Mouse (Mus musculus): ENCODE results near the gene 4930432K21Rik.

4930432K21Rik gene

DNA sequence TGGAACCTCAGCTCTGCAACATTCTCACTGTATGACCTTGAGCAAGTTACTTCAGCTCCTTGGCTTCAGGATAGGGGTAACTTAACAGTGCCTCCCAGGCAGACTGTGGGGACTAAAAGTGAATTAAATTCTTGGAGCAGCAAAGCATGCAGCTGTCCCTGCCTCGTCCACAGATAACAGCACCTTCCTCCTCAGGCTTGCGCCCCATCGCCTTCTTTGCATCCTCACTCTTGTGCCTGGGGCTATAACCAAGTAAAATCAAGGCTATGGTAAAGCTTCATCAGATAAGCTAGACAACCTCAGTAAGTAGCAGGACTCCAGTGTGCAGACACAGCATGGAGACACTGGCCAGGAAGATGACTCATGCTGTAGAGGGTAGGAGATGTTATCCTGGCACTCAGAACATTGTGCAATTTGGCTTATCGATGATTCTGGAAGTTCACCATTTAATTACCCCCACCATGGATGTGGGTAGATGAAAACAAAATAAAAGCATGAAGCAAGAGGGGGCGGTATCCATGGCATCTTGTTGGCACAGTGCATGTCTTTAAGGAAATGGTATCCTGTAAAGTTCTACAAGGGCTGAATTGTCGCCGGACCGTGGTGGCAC lies 3.1 kb upstream of the 4930432K21Rik start:
- in situ Hi-C loops (cut with MboI, MseI) = no loop called here

DNA sequence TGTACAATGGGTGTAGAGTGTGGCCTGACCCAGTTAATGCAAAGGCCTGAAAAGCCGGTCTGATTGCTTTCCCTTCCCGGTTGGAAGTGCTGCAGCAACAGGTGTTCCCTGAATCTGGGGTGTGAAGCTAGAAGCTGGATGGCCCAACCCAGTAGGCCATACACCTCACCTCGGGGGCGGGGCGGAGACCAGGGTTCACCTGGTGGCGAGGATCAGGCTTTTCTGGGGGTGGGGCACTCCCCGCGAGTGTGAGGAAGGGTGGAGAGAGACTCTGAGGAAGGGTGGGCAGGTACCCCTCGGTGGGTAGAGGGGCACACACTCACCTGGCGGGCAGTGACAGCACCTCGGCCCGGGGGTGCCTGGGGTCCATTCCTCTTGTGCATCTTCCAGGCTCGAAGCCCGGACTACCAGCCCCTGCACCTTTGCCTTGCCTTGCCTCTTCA lies 480 bp upstream of the 4930432K21Rik start:
- in situ Hi-C loops (cut with MboI, MseI) = no loop called here

DNA sequence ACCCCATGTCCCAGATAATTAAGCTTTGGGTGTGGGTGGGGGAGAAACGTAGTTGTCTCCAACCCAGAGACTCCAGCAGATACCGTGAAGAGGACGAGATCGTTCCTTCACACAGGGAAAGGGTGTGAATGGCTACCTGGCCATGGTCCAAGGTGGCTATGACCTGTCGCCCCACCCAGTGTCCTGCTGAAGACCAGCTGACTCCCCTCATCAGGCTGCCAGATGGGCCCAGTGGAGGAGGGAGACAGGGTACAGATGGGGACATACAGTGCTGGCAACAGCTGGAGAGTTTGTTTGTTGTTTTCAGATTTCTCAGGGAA lies 666 bp downstream of the 4930432K21Rik start:
- in situ Hi-C loops (cut with MboI, MseI) = no loop called here

- in situ Hi-C loops (cut with MboI, MseI) = no loop called here
These were observed 1.4 kb downstream of the 4930432K21Rik start for GRCm38 (mm10) chr8:84149181-84149580.

DNA sequence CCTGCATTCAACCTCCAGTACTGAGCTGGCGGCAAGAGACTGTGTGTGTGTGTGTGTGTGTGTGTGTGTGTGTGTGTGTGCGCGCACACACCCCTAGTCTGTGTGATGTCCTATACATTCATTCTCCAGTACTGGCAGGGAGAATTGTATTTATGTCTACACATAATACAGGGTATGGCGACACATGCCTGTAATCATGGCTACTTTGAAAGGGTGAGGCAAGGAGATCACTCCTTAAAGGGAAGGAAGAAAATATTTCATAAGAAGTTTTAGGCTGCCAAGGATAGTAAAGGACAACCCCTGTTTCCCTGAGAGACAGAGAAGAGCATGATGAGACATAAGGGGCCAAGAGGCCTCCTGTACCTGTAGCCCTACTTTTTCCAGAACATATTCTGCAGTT lies 9.8 kb downstream of the 4930432K21Rik start:
- in situ Hi-C loops (cut with MboI, MseI) = no loop called here

- in situ Hi-C loops (cut with MboI, MseI) = loop anchor here (10.0 kb wide), 2 partner anchors 187 to 597 kb away; no protein-coding TSS in a partner anchor
These were observed 19.9 kb downstream of the 4930432K21Rik start for GRCm38 (mm10) chr8:84167696-84168095.

DNA sequence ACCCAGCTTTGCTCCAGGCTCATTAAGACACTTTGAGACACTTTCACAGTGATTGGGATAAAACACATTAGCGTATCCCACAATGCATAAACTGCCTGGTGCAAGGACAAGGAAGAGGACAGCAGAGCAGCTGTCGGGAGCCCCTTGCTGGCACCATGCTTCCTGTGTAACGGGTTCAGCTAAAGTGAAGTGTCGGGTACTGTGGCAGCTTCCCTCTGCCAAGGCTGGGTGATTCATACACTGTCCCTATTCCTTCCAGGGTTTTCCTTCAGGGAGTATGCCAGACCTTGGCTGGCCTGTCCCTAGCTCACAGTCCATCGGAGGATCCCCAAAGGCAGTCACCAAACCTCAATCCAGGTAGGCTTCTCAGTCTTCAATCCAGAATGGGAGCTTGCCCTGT lies 22.3 kb downstream of the 4930432K21Rik start:
- in situ Hi-C loops (cut with MboI, MseI) = no loop called here

- in situ Hi-C loops (cut with MboI, MseI) = no loop called here
These were observed 26.0 kb downstream of the 4930432K21Rik start for GRCm38 (mm10) chr8:84173861-84174260.

GRCm38 (mm10) chr8:84176560-84176959 lies 28.7 kb downstream of the 4930432K21Rik start:
- in situ Hi-C loops (cut with MboI, MseI) = no loop called here

- in situ Hi-C loops (cut with MboI, MseI) = no loop called here
These were observed 29.6 kb downstream of the 4930432K21Rik start for GRCm38 (mm10) chr8:84177405-84177804.

GRCm38 (mm10) chr8:84178592-84178991 lies 30.8 kb downstream of the 4930432K21Rik start:
- in situ Hi-C loops (cut with MboI, MseI) = no loop called here

DNA sequence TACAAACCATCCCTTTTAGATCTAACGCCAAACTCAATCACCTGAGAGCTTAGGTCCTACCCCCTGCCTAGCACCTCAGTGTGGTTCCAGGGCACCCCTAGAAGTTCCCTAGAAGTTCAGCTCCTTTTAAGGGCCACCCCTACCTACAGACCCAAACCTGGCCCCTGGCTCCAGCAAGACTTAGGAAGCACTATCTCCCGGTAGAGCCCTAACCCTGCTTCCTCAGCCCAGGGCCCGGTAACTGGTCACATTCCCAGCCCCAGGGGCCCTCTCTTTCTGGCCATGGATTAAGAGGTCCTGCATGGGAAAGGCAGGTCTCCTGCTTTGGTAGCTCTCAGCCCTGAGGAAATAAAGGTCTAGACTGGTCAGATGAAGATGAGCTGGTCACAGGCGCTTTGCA lies 32.1 kb downstream of the 4930432K21Rik start:
- in situ Hi-C loops (cut with MboI, MseI) = no loop called here

- in situ Hi-C loops (cut with MboI, MseI) = no loop called here
These were observed 32.8 kb downstream of the 4930432K21Rik start for GRCm38 (mm10) chr8:84180530-84181190.

GRCm38 (mm10) chr8:84182833-84183232 lies 35.0 kb downstream of the 4930432K21Rik start:
- in situ Hi-C loops (cut with MboI, MseI) = no loop called here

DNA sequence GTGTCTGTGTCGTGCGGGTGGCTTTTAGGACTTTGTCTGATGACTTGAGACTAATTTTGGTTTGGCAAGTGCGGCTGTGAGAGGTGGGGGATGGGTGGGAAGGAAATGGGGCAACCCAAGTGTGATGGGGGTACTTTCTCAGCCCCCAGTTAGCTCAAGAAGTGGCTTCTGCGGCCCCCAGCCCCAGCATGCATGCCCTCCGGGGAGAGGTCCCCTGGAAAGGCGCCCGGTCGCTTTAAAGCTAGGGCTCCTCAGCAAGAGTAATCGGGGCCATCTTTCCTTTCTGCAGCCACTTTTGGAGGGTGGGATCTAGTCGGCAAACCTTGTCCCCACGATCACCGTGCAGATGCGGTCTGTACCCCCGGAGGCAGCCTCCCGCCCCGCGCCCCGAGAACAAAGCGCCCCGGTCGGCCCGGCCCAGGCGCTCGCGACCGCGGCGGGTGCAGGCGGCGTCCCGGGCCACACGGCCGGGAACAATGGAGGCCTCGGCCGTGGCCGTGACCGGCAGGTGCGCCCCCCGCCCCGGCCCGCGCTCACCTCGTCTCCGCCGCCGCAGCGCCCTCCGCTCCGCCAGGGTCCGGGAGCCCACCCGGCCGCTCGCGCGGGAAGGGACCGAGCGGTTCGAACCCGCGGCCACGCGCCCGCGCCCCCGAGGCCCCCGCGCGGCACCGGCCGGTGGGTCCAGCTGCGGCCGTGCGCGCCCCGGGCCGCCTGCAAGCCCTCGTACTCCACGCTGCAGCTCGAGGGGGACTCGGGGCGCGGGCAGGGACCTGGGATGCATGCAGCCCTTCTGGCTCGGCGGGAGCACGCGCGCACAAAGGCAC lies 35.6 kb downstream of the 4930432K21Rik start:
- in situ Hi-C loops (cut with MboI, MseI) = no loop called here

- in situ Hi-C loops (cut with MboI, MseI) = no loop called here
These were observed 36.5 kb downstream of the 4930432K21Rik start for GRCm38 (mm10) chr8:84184085-84185043.

- in situ Hi-C loops (cut with MboI, MseI) = no loop called here
These were observed 37.3 kb downstream of the 4930432K21Rik start, which contains the start of gene Nanos3 for GRCm38 (mm10) chr8:84185117-84185516. Gene Nanos3 (minus strand): TSS chr8:84185217.

DNA sequence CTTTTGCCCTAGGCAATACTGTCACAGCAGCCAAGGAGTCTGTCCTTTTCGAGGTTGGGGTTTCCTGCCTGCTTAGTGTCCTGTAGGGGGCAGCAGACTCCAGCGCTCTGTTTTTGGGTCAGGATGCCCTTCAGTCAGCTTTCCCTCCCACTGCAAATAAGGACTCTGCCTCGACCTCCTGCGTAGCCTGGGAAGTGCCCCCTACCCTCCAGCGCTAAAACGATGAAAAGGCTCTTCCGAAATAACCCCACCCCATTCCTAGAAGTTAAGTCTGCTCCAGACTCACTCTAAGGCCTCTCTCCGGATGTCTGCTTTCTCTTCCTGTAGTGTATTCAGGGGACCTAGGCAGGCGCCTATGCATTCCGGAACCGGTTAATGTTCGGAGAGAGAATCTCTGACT lies 38.7 kb downstream of the 4930432K21Rik start:
- in situ Hi-C loops (cut with MboI, MseI) = no loop called here

- in situ Hi-C loops (cut with MboI, MseI) = no loop called here
These were observed 39.4 kb downstream of the 4930432K21Rik start for GRCm38 (mm10) chr8:84187065-84187755.

DNA sequence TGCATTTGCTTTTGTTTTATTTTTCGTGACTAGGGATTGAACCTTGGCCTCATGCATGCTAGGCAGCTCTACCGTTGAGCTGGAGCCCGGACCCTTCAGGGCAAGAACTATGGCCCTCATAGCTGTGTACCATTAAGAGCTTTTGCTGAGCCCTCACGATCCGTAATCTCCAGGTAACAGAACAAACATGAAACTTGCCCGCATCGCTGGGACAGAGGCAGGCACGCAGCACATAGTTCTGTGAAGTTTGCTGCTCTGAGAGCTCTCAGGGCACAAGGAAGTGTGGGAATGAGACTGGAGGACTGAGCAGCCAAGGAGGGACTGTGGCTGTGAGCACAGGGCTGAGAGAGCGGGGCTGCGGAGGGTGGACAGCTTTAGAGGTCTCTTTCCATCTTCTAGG lies 40.8 kb downstream of the 4930432K21Rik start:
- in situ Hi-C loops (cut with MboI, MseI) = no loop called here

DNA sequence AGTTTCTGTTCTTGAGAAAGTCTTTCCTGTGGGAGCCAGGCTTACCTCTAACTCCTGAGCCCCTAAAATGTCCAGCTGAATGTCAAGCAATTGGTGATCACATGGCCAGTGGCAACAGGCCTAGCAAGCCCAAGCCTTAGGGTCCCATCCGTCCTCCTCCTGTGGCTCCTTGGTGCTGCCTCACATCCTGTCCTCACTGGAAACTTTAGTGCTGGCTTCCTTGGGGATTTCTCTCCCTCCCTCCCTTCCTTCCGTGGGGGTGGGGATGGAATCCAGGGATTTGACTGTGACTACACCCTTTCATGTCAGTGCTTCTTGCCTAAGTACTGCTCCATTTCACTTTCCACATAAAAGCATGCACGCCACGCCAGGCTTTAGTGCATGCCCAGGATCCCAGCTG lies 41.8 kb downstream of the 4930432K21Rik start:
- in situ Hi-C loops (cut with MboI, MseI) = no loop called here

Measured in T-helper 17 cell (primary cell).